Mouse (Mus musculus) spleen, adult 2 months (tissue): ENCODE data around the gene Tgfbi. TPM values are rescaled to one million over a fixed set of nuclear protein-coding genes. Genes with fewer than 3 reads are reported as not detected.
A peak's percentile ranks its signal among the peaks of the same experiment; 100 is the strongest.

Experiments
- DNase-seq, 2 experiments: peaks; one replicate each; pipeline versions ENCODE4 v3.0.0 to v3.0.0-alpha.2; 2012 to 2021; ENCODE audit warnings: low spot score in 2 of 2, low read depth in 1 of 2
- H3K27ac ChIP-seq: fragments of 200-500 bp; 2 replicates; pipeline ENCODE4 v1.5.1; 2012; ENCODE audit warnings: low read length, inconsistent platforms; ENCODE audit not compliant: insufficient read depth
- H3K27me3 ChIP-seq: fragments of 200-500 bp; 2 replicates; pipeline ENCODE4 v1.6.1; 2012; ENCODE audit warnings: mild to moderate bottlenecking, moderate library complexity, low read length, inconsistent platforms; ENCODE audit not compliant: control insufficient read depth, insufficient read depth
- H3K36me3 ChIP-seq: fragments of 200-500 bp; 2 replicates; pipeline ENCODE4 v1.6.1; 2012; ENCODE audit warnings: mild to moderate bottlenecking, low read length, inconsistent platforms; ENCODE audit not compliant: control insufficient read depth, insufficient read depth
- H3K4me1 ChIP-seq: fragments of 200-500 bp; 2 replicates; pipeline ENCODE4 v1.6.1; 2011; ENCODE audit warnings: inconsistent platforms; ENCODE audit not compliant: control insufficient read depth, insufficient read depth, insufficient read length
- H3K4me3 ChIP-seq: fragments of 200-500 bp; 2 replicates; pipeline ENCODE4 v1.5.1; 2011; ENCODE audit warnings: mild to moderate bottlenecking, inconsistent platforms; ENCODE audit not compliant: insufficient read depth, insufficient read length; ENCODE audit errors: extremely low read depth
- CTCF ChIP-seq: fragments of 200-500 bp; IDR thresholded peaks from 2 replicates; pipeline ENCODE4 v1.5.1; 2011; ENCODE audit warnings: mild to moderate bottlenecking, inconsistent platforms; ENCODE audit not compliant: insufficient read depth, insufficient read length, insufficient replicate concordance; ENCODE audit errors: extremely low read depth
- POLR2A ChIP-seq: fragments of 200-500 bp; IDR thresholded peaks from 2 replicates; pipeline ENCODE4 v1.6.1; 2011; ENCODE audit warnings: low read depth, low read length, inconsistent platforms
- WGBS: fragments of 180-500 bp; shearing (Covaris S2); methylation state at CpG from one replicate; pipeline ENCODE4 v1.1.7; 2018; 5-methylcytosine and 5-hydroxymethylcytosine counted together
- polyA plus RNA-seq: library from polyadenylated mRNA; depleted of rRNA; stranded (reverse); fragments of >200 nt; gene quantifications from 2 replicates; pipeline ENCODE4 v1.2.3, GENCODE M21; 2012; rRNA removed

Tgfbi gene
- 56.0 and 74.3 TPM in 2 replicates for polyA plus RNA-seq

GRCm38 (mm10) chr13:56609103-56609856, at the start of gene Tgfbi:
Gene Tgfbi (plus strand): TSS chr13:56609523.
- 0 out of 2 replicates have a peak, but pooled peaks cover 3% of the 10 kb centered on the region for H3K27me3 ChIP-seq
- H3K4me1 ChIP-seq = peaks cover 21% of the 10 kb centered on the region
- no peak; the same call in 1 of the 2 replicates for TF ChIP-seq POLR2A
- TF ChIP-seq CTCF = no peak
- H3K36me3 ChIP-seq = no peaks in the 10 kb centered on the region
- WGBS = 5% methylated on average over 32 of the region's 36 CpGs
- peak in 1 of 2 experiments; percentile 41 for DNase-seq
- peak within 1 kb of the TSS; percentile 56 for H3K4me3 ChIP-seq
- H3K27ac ChIP-seq = peak within 1 kb of the TSS; percentile 15; the same call in 1 of the 2 replicates

- DNase-seq = no peak
- TF ChIP-seq POLR2A (no peak), CTCF (no peak)
- Histone ChIP-seq H3K27me3 (no peaks in the 10 kb centered on the region), H3K36me3 (no peaks in the 10 kb centered on the region), H3K4me1 (no peaks in the 10 kb centered on the region), H3K4me3 (no peak overlapping the region), H3K27ac (no peak overlapping the region)
- WGBS = 85% methylated on average over 6 of the region's 6 CpGs
Measured at GRCm38 (mm10) chr13:56559841-56560370, 49.4 kb upstream of the Tgfbi start.

- Histone ChIP-seq H3K4me1 (no peaks in the 10 kb centered on the region), H3K36me3 (no peaks in the 10 kb centered on the region), H3K4me3 (no peak overlapping the region), H3K27ac (no peak overlapping the region), H3K27me3 (no peaks in the 10 kb centered on the region)
- 87% methylated on average over 8 of the region's 8 CpGs for WGBS
- TF ChIP-seq POLR2A = no peak
- no peak for DNase-seq
Measured at GRCm38 (mm10) chr13:56561129-56561528, 48.2 kb upstream of the Tgfbi start.

- WGBS = 30% methylated on average over 6 of the region's 6 CpGs
- DNase-seq = no peak
- no peaks in the 10 kb centered on the region for H3K36me3 ChIP-seq
- no peak overlapping the region for H3K4me3 ChIP-seq
- no peak overlapping the region for H3K27ac ChIP-seq
- H3K4me1 ChIP-seq = no peaks in the 10 kb centered on the region
- no peaks in the 10 kb centered on the region for H3K27me3 ChIP-seq
- no peak for TF ChIP-seq POLR2A
- peak; percentile 18; the same call in 1 of the 2 replicates for TF ChIP-seq CTCF
Measured at GRCm38 (mm10) chr13:56563075-56563474, 46.2 kb upstream of the Tgfbi start.

GRCm38 (mm10) chr13:56566336-56566735, 43.0 kb upstream of the Tgfbi start:
- no peak overlapping the region for H3K4me3 ChIP-seq
- no peak for TF ChIP-seq POLR2A
- TF ChIP-seq CTCF = no peak
- 90% methylated on average over 10 of the region's 10 CpGs for WGBS
- no peaks in the 10 kb centered on the region for H3K27me3 ChIP-seq
- no peak overlapping the region for H3K27ac ChIP-seq
- H3K36me3 ChIP-seq = no peaks in the 10 kb centered on the region
- H3K4me1 ChIP-seq = no peaks in the 10 kb centered on the region
- no peak for DNase-seq

GRCm38 (mm10) chr13:56571645-56572044, 37.7 kb upstream of the Tgfbi start:
- 55% methylated on average over 8 of the region's 8 CpGs for WGBS
- Histone ChIP-seq H3K27me3 (no peaks in the 10 kb centered on the region), H3K4me3 (no peak overlapping the region), H3K27ac (no peak overlapping the region), H3K4me1 (no peaks in the 10 kb centered on the region), H3K36me3 (no peaks in the 10 kb centered on the region)
- no peak for TF ChIP-seq POLR2A
- no peak for TF ChIP-seq CTCF
- DNase-seq = no peak

GRCm38 (mm10) chr13:56575074-56575473, 34.2 kb upstream of the Tgfbi start:
- 86% methylated on average over 4 of the region's 4 CpGs for WGBS
- Histone ChIP-seq H3K4me3 (no peak overlapping the region), H3K4me1 (no peaks in the 10 kb centered on the region), H3K27me3 (no peaks in the 10 kb centered on the region), H3K27ac (no peak overlapping the region), H3K36me3 (no peaks in the 10 kb centered on the region)
- DNase-seq = no peak
- TF ChIP-seq CTCF = no peak
